Mouse (Mus musculus) retina, postnatal 7 days (tissue): ENCODE measurements around the gene Krtap2-4.
"Not testable (repeated sequence)": the region's sequence is repeated elsewhere in the genome, so short reads cannot be mapped to it uniquely, and the experiment has no call there.

Experiments used
- DNase-seq: peaks from one replicate; pipeline ENCODE4 v3.0.0-alpha.2; 2012; ENCODE audit warnings: low read depth, low spot score

Krtap2-4 gene

GRCm38 (mm10) chr11:99614796-99615363 is at the start of gene Krtap2-4:
TSS of gene Krtap2-4 (minus strand) at chr11:99614846.
- no peak for DNase-seq

- DNase-seq = no peak
These were observed 48.2 kb upstream of the Krtap2-4 start for GRCm38 (mm10) chr11:99662802-99663201.

DNA sequence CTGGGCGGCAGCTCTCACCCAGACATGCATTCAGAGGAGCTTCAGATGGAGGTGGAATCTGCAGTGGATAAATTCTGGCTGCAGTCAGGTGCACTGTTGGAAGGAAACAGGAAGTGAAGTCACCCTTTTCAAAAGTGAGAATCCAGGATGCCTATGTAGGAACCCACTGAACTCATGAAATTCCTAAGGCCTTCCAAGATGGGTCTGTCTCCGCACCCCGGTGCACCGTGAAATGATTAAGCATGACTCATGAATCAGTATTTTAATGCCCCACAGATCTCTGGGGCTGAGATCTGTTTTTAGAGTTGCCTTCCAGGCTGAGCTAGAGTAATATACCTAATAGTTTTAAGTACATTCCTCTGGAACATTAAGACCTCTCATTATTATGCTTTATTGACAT is 44.6 kb upstream of the Krtap2-4 start:
- DNase-seq = no peak

GRCm38 (mm10) chr11:99658467-99659010 is 43.9 kb upstream of the Krtap2-4 start, which contains the start of gene Gm11563:
TSS of gene Gm11563 (minus strand) at chr11:99658960.
- DNase-seq = not testable (repeated sequence)

DNA sequence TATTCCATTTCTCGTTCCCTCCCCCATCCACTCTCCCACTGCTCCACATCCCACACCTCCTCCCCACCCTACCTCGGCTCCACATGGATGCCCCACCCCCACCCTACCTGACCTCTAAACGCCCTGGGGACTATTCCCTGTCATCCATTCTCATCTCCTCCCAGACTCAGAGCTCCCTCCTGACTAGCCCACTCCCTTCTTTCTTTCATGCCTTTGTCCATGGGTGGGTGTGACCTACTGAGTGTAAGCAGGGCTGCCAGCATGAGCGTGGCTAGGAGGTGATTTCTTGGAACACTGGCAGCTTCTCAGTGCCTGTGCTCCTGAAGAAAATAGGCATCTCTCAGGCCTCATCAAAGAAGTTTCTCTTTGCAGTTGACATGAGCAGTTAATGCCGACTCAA is 42.4 kb upstream of the Krtap2-4 start:
- no peak for DNase-seq

- no peak for DNase-seq
These were observed 35.5 kb upstream of the Krtap2-4 start, which contains the start of gene Gm11555 for GRCm38 (mm10) chr11:99650136-99650535. TSS of gene Gm11555 (minus strand) at chr11:99650236.

DNA sequence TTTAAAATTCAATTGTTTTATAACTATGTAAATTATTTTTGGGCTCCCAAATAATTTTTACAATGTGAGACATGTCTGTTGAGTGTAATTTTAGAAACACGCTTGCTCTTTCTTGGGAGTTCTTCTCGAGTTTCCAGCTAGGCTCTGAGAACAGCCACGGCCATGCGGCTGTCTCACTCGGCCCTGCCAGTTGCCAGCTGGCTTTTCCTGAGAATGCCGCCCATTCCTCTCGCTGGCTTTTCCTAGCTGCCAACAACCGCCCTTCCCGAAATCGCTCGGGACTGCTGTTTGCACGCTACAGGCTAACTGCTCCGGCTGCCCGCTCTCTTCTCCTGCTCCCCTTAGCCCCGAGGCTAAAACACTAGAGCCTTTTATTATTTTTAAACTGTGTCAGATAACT is 31.8 kb upstream of the Krtap2-4 start:
- no peak for DNase-seq

- no peak for DNase-seq
These were observed 29.7 kb upstream of the Krtap2-4 start for GRCm38 (mm10) chr11:99644351-99644750.

GRCm38 (mm10) chr11:99643635-99644139 is 29.0 kb upstream of the Krtap2-4 start, which contains the start of gene Krtap4-7:
TSS of gene Krtap4-7 (minus strand) at chr11:99644089.
- DNase-seq = not testable (repeated sequence)

DNA sequence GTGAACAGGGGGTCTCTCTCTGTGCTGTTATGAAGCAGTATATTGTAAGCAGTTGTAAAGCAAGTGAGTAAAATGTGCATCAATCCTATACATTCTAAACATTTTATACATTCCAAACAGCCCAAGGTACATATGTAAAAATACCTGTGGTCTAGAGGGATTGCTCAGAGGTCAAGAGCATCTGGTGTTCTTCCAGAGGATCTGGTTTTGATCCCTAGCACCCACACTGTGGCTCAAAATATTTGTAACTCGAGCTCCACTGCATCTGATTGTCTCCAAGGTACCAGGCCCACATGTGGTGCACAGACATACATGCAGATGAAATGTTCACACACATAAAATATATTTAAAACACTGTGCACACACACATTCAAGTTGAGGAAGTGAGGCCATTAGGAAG is 26.3 kb upstream of the Krtap2-4 start:
- no peak for DNase-seq

- DNase-seq = no peak
These were observed 22.4 kb upstream of the Krtap2-4 start for GRCm38 (mm10) chr11:99637086-99637485.

DNA sequence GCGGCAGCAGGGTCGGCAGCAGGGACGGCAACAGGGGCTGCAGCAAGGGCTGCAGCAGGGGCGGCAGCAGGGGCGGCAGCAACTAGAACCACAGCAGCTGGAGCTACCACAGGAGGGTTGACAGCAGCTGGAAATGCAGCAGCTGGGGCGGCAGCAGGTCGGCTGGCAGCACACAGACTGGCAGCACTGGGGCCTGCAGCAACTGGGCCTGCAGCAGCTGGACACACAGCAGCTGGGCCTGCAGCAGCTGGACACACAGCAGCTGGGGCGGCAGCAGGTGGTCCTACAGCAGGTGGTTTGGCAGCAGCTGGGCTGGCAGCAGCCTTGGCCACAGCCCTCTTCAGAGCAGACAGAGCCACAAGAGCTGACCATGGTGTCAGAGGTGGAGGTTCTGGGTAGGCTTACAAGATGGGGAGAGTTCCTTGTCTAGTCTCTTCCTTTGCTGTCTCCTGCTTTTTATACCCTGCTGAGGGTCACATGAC is 20.0 kb upstream of the Krtap2-4 start, which contains the start of gene Krtap4-2:
Krtap4-2 (minus strand) TSS at position 432 of the 482 bp plus-strand sequence.
- no peak for DNase-seq

- DNase-seq = no peak
These were observed 18.6 kb upstream of the Krtap2-4 start for GRCm38 (mm10) chr11:99633293-99633692.

GRCm38 (mm10) chr11:99630890-99631289 is 16.2 kb upstream of the Krtap2-4 start:
- DNase-seq = no peak

- no peak for DNase-seq
These were observed 13.5 kb upstream of the Krtap2-4 start, which contains the start of gene Krtap4-1 for GRCm38 (mm10) chr11:99628138-99628537. TSS of gene Krtap4-1 (minus strand) at chr11:99628238.

DNA sequence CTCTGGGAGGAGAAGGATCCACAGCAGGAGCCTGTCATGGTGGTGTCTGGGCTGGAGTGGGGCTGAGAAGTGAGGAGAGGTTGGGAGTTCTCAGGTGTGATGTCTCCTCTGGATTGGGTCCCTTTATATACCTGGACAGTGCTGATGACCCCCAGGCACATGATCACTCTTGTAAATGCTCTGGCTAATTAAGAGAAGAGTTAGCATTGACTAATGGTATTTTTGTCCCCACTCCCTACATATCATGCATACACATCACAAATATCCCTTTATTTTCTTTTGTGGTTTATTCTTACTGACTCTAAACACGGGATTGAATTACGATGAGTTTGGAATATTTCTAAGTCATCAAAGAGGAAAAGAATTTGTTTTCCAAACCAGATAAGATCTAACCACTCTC is 5.7 kb upstream of the Krtap2-4 start, which contains the start of gene Gm11562:
Gm11562 (minus strand) TSS at position 101 of the 400 bp plus-strand sequence.
- no peak for DNase-seq

- DNase-seq = not testable (repeated sequence)
These were observed 4.6 kb downstream of the Krtap2-4 start, which contains the start of gene Gm11937 for GRCm38 (mm10) chr11:99610089-99610488. TSS of gene Gm11937 (minus strand) at chr11:99610189.

- no peak for DNase-seq
These were observed 5.5 kb downstream of the Krtap2-4 start for GRCm38 (mm10) chr11:99609126-99609525.

DNA sequence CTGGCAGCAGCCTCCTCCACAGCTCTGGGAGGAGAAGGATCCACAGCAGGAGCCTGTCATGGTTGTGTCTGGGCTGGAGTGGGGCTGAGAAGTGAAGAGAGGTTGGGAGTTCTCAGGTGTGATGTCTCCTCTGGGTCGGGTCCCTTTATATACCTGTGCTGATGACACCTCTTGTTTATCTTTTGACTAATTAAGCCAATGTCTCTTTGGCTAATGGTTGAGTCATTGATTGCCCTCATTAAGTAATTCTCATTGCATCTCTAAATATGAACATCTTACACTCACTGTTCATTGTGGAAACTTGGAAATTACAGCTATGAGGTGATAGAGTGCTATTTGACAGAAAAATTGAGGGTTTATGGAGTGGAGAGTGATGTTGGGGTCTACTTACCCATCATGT is 11.4 kb downstream of the Krtap2-4 start, which contains the start of gene Gm11938:
Gm11938 (minus strand) TSS at position 101 of the 400 bp plus-strand sequence.
- DNase-seq = not testable (repeated sequence)

DNA sequence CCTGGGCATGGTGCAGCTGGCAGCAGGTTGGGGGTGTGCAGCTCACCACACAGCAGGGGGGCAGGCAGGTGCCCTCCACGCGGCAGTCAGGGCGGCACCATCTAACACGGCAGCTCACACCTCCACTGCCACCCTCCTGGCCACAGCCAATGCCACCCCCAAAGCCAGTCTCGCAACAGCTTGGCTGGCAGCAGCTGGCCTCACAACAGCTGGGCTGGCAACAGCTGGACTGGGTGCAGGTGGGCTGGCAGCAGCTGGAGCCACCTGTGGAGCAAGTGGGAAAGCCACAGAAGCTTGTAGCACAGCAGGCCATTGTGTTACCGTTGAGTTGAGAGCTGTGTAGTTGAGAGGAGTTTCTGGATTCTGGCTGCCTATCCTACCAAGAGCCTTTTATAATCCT is 16.9 kb downstream of the Krtap2-4 start, which contains the start of gene Krtap9-3:
Krtap9-3 (minus strand) TSS at position 364 of the 400 bp plus-strand sequence.
- DNase-seq = not testable (repeated sequence)

DNA sequence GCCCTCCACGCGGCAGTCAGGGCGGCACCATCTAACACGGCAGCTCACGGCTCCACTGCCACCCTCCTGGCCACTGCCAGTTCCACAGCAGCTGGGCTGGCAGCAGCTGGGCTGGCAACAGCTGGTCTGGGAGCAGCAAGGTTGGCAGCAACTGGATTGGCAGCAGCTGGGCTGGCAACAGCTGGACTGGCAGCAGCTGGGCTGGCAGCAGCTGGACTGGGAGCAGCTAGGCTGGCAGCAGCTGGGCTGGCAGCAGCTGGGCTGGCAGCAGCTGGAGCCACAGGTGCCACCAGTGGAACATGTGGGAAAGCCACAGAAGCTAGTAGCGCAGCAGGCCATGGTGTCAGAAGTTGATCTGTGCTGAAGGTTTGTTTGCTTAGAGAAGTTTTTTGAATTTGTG is 23.7 kb downstream of the Krtap2-4 start, which contains the start of gene Krtap1-3:
Krtap1-3 (minus strand) TSS at position 359 of the 400 bp plus-strand sequence.
- no peak for DNase-seq

DNA sequence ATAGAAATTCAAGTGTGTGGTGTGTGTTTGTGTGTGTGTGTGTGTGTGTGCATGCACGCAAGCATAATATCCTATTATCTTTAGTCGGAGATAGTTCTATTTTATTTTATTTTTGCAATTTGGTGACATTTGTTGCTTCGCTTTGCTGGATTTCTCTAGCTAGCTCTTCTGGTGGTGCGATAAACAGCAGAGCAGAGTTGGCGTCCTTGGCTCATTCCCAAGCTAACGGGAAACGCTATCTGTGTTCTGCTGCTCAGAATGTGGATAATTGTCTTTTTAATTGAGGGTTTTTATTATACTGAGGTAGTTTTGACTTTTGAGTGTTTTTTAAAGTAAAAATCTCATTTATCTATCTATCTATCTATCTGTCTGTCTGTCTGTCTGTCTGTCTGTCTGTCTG is 29.6 kb downstream of the Krtap2-4 start:
- no peak for DNase-seq
